Mouse (Mus musculus) ovary, adult 18-20 months (tissue): ENCODE measurements around the gene Rasal3.
A peak's percentile ranks its signal among the peaks of the same experiment; 100 is the strongest.

Experiments
- DNase-seq: peaks from one replicate; pipeline ENCODE4 v3.0.0; 2022; ENCODE audit warnings: low spot score, mixed read lengths

Gene Rasal3

GRCm38 (mm10) chr17:32403417-32403816, at the start of gene Rasal3:
Gene Rasal3, minus strand, starts transcription at chr17:32403583.
- DNase-seq: no peak

- DNase-seq: no peak
Measured at GRCm38 (mm10) chr17:32452482-32452881, 49.1 kb upstream of the Rasal3 start, which contains the start of gene Cyp4f39. Gene Cyp4f39, plus strand, starts transcription at chr17:32452723.

DNA sequence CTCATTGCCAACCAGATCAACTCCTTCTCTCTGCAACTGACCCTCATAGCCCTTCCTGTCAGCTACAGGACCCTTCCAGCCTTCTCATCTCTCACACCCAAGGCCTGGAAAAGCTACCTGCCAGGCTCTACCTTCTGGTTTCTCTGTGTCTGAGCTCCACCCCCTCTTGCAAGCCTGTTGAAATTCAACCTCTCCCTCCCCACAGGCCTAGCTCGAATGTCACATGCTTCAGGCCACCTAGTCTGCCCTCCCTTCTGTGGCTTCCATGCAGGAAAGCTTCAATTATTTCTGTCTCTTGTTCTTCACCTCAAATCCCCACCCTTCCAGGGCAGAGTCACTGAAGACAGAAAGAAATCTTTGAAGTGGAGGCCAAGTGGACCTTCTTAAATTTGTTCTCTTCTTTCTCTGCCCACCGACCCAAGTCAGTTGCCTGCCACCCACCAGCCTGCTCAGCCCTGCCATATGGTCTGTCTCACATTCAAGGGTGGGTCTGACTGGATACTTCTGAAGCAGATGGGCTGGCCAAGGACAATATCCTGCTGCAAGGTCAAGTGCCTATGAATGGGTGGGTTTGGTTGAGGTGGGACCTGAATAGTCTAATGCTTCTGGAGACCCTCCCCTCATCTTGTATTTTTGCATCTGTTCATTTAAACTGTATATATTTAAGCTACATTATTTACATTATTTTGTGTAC, 47.6 kb upstream of the Rasal3 start:
- no peak for DNase-seq

DNA sequence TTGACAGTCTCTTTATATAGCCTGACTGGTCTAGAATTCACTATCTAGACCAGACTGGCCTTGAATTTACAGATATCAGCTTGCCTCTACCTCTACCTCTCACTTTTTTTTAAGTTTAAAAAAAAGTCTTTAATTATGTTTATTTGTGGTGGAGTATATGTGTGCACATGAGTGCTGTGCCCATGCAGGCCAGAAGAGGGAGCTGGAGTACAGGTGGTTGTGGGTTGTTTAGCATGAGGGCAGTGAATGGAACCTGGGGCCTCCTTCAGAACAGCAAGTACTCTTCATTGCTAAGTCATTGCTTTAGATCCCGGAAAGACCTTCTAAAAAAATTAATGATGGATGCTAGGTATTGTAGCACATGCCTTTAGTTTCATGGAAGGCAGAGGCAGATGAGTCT, 45.7 kb upstream of the Rasal3 start:
- no peak for DNase-seq

DNA sequence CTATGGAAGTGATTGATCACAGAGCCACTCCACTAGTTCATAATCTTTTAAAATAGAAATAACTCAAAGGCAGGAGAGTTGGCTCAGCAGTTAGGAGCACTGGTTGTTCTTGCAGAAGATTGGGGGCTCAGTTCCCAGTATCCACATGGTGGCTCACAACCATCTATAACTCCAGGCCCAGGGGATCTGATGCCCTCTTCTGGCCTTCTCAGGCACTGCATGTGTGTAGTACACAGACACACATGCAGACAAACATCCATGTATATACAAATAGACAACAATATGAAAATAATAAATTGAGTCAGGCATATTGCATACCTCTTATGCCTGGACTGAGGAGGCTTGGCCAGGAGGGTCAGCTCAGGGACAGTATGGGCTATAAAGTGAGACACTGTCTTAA, 43.8 kb upstream of the Rasal3 start:
- DNase-seq: no peak

DNA sequence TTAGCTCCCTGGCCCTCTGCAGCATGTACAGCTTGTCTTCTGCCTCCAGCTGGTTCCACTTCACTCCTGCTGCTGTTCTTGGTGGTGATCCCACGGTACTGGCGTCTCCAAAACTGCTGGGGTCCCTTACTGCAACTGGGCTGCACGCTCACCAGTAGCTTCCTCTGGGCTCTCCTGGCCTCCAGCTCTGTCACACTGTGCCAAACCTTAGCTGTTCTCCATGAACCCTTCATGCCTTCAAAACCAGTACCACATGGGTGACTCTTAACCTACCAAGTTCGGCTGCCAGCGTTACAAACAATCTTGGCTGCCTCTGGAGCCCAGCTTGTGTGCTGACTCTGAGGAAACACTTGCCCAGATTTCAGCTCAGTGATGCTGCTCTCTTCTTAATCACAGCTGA, 41.6 kb upstream of the Rasal3 start:
- peak; percentile 9 for DNase-seq

GRCm38 (mm10) chr17:32443245-32443644, 39.9 kb upstream of the Rasal3 start:
- DNase-seq: no peak

DNA sequence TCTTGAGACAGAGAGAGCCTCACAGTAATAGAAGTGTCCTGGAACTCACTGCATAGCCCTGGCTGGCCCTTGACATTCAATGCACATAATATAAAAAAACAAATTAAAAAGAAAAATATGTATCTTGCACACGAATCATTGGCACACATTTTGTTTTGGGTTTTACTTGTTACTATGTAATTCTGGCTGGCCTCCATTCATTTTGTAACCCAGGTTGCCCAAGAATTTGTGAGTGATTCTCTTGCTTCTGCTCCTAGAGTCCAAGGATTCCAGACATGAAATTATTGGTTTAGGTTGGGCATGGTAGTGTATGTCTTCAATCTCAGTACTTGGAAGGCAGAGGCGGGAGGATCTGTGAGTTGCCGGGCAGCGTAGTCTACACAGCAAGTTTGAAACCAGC, 33.7 kb upstream of the Rasal3 start:
- no peak for DNase-seq

DNA sequence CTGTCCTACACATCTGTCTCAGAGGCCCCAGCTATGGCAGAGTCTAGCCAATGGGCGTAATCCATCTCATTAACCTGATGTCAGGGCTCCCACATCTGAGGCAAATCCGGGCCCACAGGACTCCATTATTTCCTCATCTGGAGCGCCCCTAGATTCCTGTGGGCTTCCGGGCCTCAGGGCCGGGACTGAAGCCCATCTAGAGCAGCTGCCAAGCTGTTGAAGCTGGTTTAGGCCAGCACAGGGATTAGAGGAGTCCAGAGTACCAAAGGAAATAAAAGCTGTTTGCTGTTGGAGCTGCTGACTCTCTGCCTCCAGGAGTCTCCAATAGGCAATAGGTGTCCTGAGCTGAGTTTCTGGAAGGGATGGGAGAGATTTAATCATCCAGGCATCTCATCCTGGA, 31.8 kb upstream of the Rasal3 start:
- no peak for DNase-seq

DNA sequence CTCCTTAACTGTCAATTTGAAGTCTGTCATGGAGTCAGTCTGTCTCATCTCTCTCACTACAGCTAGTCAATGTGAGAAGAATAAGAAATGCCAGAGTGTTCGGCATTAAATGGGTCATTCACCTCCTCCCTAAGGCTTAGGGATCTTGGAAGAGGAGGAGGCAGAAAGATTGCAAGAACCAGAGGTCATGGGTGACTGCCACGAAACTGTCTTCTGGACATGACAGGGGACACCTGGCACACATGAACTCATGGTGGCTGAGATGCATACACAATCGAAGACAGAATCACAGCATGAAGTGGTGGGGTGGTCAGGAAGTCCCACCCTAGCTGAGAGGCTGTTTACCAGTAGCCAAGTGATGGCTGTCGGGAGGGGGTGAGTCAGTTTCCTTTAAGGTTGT, 30.9 kb upstream of the Rasal3 start:
- no peak for DNase-seq

- no peak for DNase-seq
Measured at GRCm38 (mm10) chr17:32431972-32432371, 28.6 kb upstream of the Rasal3 start.

DNA sequence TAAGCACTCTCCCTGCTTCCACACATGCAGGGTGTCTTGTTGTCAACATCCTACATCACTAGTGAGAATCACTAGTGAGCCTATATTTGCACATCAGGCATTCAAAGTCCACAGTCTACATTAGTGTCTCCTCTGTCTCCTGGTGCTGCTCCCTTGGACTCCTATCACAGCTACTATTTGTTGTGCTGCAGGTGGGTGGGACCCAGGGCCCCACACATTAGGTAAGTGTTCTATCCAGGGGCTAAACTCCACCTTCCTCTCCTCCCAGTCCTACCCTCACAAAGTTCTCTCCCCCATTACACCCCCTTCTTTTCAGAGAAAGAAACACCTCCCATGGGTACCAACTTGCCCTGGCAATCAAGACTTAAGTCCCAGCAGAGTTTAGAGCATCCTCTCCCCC, 23.2 kb upstream of the Rasal3 start:
- DNase-seq: no peak

GRCm38 (mm10) chr17:32424034-32424433, 20.7 kb upstream of the Rasal3 start, which contains the start of gene Pglyrp2:
Gene Pglyrp2, minus strand, starts transcription at chr17:32424167.
- no peak for DNase-seq

DNA sequence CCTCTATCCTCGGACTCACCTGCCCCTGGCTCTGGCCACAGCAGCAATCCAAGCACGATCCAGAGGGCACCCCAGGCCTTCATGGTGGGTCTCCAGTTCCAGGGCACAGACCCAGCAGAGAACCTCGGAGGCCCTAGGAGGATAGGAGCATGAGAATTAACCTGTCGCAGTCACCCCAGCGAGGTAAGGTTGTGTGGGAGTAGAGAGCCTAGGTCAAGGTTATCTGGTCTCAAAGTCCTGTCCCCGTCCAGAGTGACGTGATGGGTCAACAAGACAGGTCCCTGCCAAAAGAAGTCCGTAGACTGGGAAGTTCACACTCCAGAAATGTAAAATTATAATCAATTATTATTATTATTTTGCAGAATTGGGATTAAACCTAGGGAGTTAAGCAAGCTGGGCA, 17.4 kb upstream of the Rasal3 start:
- no peak for DNase-seq

- no peak for DNase-seq
Measured at GRCm38 (mm10) chr17:32419989-32420388, 16.6 kb upstream of the Rasal3 start.

- DNase-seq: no peak
Measured at GRCm38 (mm10) chr17:32416771-32417170, 13.4 kb upstream of the Rasal3 start.

- no peak for DNase-seq
Measured at GRCm38 (mm10) chr17:32415417-32416020, 12.1 kb upstream of the Rasal3 start.

DNA sequence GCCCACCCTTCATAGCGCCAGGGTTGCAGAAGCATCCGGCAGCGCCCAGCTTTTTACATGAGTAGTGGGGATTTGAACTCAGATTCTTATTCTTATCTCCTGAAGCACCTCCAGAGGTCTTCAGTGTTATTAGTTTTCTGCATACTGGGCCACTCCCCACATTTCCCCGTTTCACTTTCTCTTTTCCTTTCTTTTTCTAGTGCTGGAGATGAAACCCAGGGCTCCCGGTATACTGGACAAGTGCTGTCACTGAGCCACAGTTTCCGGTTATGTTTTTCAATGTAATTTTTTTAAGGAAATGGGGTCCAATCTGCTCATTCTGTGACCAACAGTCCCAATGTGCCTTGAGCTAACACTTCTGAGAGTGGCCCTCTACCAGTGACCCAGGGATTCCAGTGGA, 8.5 kb upstream of the Rasal3 start:
- no peak for DNase-seq

DNA sequence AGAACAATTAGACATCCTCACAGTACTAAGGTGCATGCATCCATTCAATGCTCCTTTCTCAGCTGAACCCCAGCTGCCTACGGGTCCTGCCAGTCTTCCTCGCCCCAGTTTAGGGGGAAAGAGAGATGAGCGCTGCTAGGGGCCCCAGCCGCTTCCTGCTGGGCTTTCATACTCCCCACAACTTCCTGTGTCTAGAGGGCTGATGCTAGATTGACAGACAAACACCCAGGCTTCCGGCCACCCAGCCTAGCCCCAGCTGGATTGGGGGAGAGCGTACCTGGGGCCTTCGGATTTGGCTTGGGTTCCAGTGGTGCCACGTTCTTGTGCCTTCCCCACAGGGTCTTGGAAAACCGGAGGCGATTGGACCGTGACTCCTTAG, 615 bp downstream of the Rasal3 start:
- no peak for DNase-seq

DNA sequence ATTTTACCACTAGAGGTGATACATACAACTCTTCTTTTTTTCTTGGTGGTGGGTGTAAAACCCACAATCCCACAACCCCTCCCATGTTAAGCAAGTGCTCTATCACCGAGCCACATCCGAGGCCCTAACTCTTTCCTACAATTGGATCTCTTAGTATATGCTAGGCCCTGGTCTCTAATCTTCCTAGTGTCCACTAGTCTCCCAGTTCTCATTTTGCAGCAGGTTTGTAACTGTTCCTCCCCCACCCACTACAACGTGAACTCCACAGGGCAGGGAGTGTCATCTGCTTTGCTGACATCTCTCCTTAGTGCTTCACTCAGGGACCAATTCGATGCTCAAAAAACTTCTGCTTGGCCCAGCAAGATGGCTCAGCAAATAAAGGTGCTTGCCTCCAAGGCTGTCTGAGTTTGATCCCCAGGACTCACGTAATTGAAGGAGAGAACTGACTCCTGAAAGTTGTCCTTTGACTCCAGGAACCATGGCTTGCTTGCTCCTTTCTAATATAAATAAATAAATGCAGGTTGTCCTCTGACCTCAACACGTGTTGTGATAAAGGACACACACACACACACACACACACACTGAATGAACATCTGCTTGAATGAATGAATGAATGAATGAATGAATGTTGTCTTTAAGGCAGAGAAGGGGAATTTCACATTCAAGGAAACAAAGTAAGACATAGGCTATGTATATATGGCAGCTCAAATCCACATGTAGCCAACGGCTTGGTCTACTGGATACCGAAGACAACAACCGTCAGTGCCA, 1.2 kb downstream of the Rasal3 start:
- no peak for DNase-seq

- no peak for DNase-seq
Measured at GRCm38 (mm10) chr17:32396266-32396665, 7.1 kb downstream of the Rasal3 start.

DNA sequence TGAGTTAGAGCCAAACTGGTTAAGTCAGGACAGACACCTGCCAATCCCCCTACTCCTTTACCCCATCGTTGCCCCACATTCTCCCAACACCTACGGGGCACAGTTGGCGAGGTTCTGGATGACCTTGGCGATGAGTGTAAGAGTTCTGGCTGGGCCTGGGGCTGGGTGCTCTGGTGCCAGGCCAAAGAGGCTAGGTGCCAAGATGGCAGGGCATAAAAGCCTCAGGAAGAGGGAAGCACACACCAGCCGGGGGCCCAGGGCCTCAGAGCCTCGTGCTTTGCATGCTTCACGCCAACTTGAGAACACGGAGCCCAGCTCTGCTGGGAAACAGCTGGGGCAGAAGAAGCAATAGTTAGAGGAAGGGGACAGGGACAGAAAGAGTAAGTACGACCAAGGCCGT, 9.4 kb downstream of the Rasal3 start:
- DNase-seq: no peak

DNA sequence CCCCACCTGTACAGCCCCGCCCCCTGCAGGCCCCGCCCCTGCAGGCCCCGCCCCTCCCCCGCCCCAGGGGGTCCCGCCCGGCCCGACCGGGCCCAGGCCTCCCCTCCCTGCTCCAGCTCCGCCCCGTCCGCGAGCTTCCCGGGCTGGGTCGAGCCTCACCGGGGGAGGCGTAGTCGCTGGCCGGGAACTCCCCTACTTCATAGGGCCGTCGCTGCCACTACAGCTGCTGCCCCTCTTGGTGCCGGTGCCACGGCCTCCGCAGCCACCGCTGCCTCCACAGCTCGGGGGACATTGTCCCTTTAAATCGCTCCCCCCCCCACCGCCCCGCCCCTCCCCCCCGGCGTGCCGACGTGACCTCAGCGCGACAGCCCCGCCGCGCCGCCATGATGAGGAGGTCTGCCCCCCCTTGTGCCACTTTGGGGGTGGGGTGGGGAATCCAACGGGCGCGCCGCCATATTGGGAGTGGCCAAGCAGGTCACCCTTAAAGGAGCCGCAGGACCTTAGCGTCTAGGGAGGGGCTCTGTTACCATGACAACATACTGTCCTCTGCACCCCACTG, 14.2 kb downstream of the Rasal3 start, which contains the start of gene Wiz:
Gene Wiz, minus strand, starts transcription at position 339 of the 559 bp plus-strand sequence.
- peak; percentile 90 for DNase-seq
